ENCODE assay signal across 15 mouse cellular contexts in the genomic region with DNA sequence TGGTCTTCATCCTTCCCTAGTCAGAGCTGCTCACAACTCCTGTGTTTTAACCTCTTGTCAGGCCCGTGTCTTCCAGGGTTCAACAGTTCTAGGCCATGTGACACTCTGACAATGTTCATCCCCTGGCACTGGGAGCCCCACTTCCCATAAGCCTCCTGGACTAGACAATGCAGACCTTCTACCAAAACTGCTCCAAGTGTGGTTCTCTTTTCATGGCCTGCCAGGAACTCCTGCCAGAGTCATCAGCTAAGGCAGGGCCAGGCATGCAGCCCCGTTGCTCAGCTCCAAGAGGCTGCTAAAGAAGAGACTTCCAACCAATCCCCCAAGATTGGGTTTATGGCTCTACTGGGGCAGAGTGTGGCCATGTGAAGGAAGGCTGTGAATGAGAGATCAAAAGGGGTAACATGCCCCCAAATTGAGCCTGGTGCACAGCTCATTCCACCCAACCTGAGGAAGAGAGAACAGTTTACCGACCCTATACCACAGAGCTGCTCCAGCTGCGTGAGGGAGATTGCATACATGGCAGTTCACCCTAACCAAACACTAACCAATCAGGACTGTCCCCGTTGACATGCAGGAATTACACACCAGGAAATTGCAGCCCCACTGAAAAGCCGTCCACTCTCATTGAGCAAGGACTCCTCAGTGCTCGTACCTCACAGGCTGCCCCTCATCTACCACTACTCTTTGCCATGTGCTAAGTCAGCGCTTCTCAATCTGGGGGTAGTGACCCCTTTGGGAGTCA. TPM values are rescaled to one million over a fixed set of nuclear protein-coding genes. Genes with fewer than 3 reads are reported as not detected.
A peak's percentile ranks its signal among the peaks of the same experiment; 100 is the strongest.
DNase-seq lines count a peak whose midpoint lies in the region; ATAC-seq lines count a peak whose summit lies in the region.
"Had no signal": no experiment of that assay in that cellular context is flagged by ENCODE, and none has a peak within 500 bp of the region (broad histone marks: within the 10 kb centered on the region; RNA-seq: fewer than 3 reads in every experiment).

No protein-coding gene starts in this region.

- WGBS in hindbrain, embryonic 16.5 days = 78% methylated on average over 8 of the region's 8 CpGs
- 87% methylated on average over 8 of the region's 8 CpGs for WGBS in hindbrain, embryonic 13.5 days
- 42% methylated on average over 8 of the region's 8 CpGs for WGBS in liver, embryonic 15.5 days (ENCODE audit: insufficient replicate concordance)

- DNase-seq in 416B (ENCODE audit: low read depth) (peak; percentile 78), MN1 (ENCODE audit: low spot score) (no peak)
- DNase-seq in brain, adult 2 months (ENCODE audit: low read depth, low spot score) = peak; percentile 88
- no peak for DNase-seq in lung, postnatal 14 days
- DNase-seq: adrenal gland, postnatal 25 days; cerebellum, adult 9-10 months; heart, adult 2 months; heart, postnatal 36 days; kidney, adult 8-10 months; thymus, postnatal 14 days had no signal

- H3K9me3 ChIP-seq in hindbrain, embryonic 16.5 days (ENCODE audit: control insufficient read depth, low read length) = no peaks in the 10 kb centered on the region
- H3K9me3 ChIP-seq in hindbrain, embryonic 13.5 days = no peaks in the 10 kb centered on the region
- no peaks in the 10 kb centered on the region for H3K9me3 ChIP-seq in liver, embryonic 15.5 days (replicated peaks)
- H3K9me3 ChIP-seq: embryonic facial prominence, embryonic 12.5 days had no signal

- H3K4me1 ChIP-seq in hindbrain, embryonic 16.5 days (ENCODE audit: control insufficient read depth, insufficient read depth, low read depth, low read length) = no peaks in the 10 kb centered on the region; the same call in 1 of the 2 replicates
- peaks cover 7% of the 10 kb centered on the region for H3K4me1 ChIP-seq in hindbrain, embryonic 13.5 days (replicated peaks)
- H3K4me1 ChIP-seq in liver, embryonic 15.5 days (replicated peaks) = peaks cover 99% of the 10 kb centered on the region
- H3K4me1 ChIP-seq: embryonic facial prominence, embryonic 12.5 days had no signal

- no peak overlapping the region for H3K9ac ChIP-seq in hindbrain, embryonic 16.5 days (ENCODE audit: low read depth, low read length)
- no peak overlapping the region for H3K9ac ChIP-seq in hindbrain, embryonic 13.5 days
- peak overlapping the region; percentile 19; the same call in 1 of the 2 replicates for H3K9ac ChIP-seq in liver, embryonic 15.5 days
- H3K9ac ChIP-seq: embryonic facial prominence, embryonic 12.5 days had no signal

- ATAC-seq in hindbrain, embryonic 16.5 days = peak; percentile 77
- no peak for ATAC-seq in hindbrain, embryonic 13.5 days (ENCODE audit: low FRiP score)
- peak; percentile 43 for ATAC-seq in liver, embryonic 15.5 days (ENCODE audit: insufficient read depth)

- no peaks in the 10 kb centered on the region for H3K36me3 ChIP-seq in hindbrain, embryonic 16.5 days (ENCODE audit: control insufficient read depth, insufficient read depth, low read length)
- peaks cover 13% of the 10 kb centered on the region; the same call in 1 of the 2 replicates for H3K36me3 ChIP-seq in hindbrain, embryonic 13.5 days
- peaks cover 16% of the 10 kb centered on the region for H3K36me3 ChIP-seq in liver, embryonic 15.5 days (replicated peaks)
- H3K36me3 ChIP-seq: embryonic facial prominence, embryonic 12.5 days had no signal

- no peak overlapping the region for H3K4me2 ChIP-seq in hindbrain, embryonic 16.5 days (ENCODE audit: low read length)
- no peak overlapping the region for H3K4me2 ChIP-seq in hindbrain, embryonic 13.5 days
- H3K4me2 ChIP-seq in liver, embryonic 15.5 days = peak overlapping the region; percentile 43
- H3K4me2 ChIP-seq: embryonic facial prominence, embryonic 12.5 days had no signal

- H3K27ac ChIP-seq in hindbrain, embryonic 16.5 days (ENCODE audit: low read depth, low read length) = no peak overlapping the region
- H3K27ac ChIP-seq in hindbrain, embryonic 13.5 days = no peak overlapping the region
- peak overlapping the region; percentile 65 for H3K27ac ChIP-seq in liver, embryonic 15.5 days (replicated peaks)
- H3K27ac ChIP-seq: embryonic facial prominence, embryonic 12.5 days; heart, adult 2 months; macrophage had no signal

- H3K27me3 ChIP-seq in hindbrain, embryonic 16.5 days (replicated peaks; ENCODE audit: control insufficient read depth, insufficient read depth, low read length) = no peaks in the 10 kb centered on the region
- no peaks in the 10 kb centered on the region for H3K27me3 ChIP-seq in hindbrain, embryonic 13.5 days
- H3K27me3 ChIP-seq in liver, embryonic 15.5 days = no peaks in the 10 kb centered on the region
- H3K27me3 ChIP-seq: embryonic facial prominence, embryonic 12.5 days had no signal

- no peak overlapping the region for H3K4me3 ChIP-seq in hindbrain, embryonic 16.5 days (ENCODE audit: low read length)
- H3K4me3 ChIP-seq in hindbrain, embryonic 13.5 days = no peak overlapping the region
- no peak overlapping the region for H3K4me3 ChIP-seq in liver, embryonic 15.5 days (replicated peaks)
- H3K4me3 ChIP-seq: embryonic facial prominence, embryonic 12.5 days; heart, adult 2 months had no signal

RNA-seq across cellular contexts. Expression of a gene that starts 7.4 kb away (rescaled TPM):
- polyA plus RNA-seq in hindbrain, embryonic 16.5 days (2015; fragmentation: Nextera tagmentation; extraction: Ambion mirVana) = 11.3 and 21.5 TPM in 2 replicates
- polyA plus RNA-seq in hindbrain, embryonic 13.5 days (2015; fragmentation: Nextera tagmentation; extraction: Ambion mirVana) = 23.1 and 24.7 TPM in 2 replicates
- 15.7 and 15.9 TPM in 2 replicates for polyA plus RNA-seq in liver, embryonic 15.5 days (2015; fragmentation: Nextera tagmentation; extraction: Ambion mirVana)

RNA-seq across cellular contexts. Expression of a gene that starts 52.1 kb away (rescaled TPM):
- 15.9 and 17.0 TPM in 2 replicates for polyA plus RNA-seq in hindbrain, embryonic 16.5 days (2015; fragmentation: Nextera tagmentation; extraction: Ambion mirVana)
- 15.5 and 17.3 TPM in 2 replicates for polyA plus RNA-seq in hindbrain, embryonic 13.5 days (2015; fragmentation: Nextera tagmentation; extraction: Ambion mirVana)
- polyA plus RNA-seq in liver, embryonic 15.5 days (2015; fragmentation: Nextera tagmentation; extraction: Ambion mirVana) = 10.5 and 11.4 TPM in 2 replicates

Comparison
In these comparisons a context has a peak if more than half of its experiments do, and no peak if none do; other contexts are left out.
1. DNase-seq: peak in 416B (single experiment) and brain, adult 2 months (single experiment); none in lung, postnatal 14 days (single experiment) and MN1 (single experiment).